Mouse (Mus musculus) retina, postnatal 7 days (tissue): ENCODE measurements at regions not wholly inside any gene's neighbourhood (a gene's known extent, or its start where the extent isn't known, plus 50 kb on each side); places are given as distances from the start of the nearest gene placed in this dataset.

Experiments used
- DNase-seq: peaks from one replicate; pipeline ENCODE4 v3.0.0-alpha.2; 2012; ENCODE audit warnings: low read depth, low spot score

DNA sequence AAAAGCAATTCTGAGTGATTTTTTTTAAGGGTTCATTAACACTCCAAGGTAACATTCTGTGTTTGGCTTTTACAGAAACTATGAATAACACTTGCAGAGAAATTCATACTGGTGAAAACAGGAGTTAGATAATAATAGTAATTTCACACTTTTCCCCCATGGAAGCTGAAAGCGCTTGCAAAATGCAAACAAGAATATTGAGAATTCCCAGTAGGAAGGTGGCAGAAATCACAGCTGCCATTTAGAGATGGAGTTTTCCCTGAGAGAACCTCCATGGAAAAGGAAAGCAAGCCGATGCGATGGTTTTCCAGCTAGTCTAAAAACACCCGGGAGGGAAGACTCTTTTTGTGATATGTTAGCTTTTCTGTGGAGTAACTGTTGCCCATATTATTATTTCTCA lies 174.1 kb upstream of the App start:
- DNase-seq, result no peak

DNA sequence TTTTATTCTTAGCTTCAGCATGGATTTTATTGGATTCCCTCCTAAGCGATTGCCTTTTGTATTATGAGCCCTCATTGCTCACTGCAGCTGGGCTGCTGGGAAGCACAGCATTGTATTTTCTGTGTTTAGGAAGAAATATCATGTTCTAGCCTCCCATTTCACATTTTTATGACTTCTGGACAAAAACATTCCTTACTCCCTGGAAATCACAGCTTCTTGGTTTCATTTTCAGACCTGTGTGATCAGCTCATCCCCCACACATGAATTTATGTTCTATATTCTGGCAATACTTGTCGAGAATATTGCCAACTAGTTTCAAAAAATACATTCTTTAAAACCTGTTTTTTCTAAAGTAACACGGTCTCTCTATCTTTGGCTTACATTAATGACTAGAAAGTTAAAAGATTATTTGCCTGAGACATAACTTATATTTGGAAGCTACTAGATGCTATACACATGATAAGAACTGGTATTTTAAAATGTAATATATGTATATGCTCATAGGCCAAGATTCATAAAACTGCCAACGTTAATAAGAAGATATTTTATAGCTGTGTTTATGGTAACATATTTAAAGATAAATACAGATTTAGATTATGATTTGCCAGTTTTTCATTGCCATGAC lies 163.0 kb upstream of the App start:
- DNase-seq, result no peak

DNA sequence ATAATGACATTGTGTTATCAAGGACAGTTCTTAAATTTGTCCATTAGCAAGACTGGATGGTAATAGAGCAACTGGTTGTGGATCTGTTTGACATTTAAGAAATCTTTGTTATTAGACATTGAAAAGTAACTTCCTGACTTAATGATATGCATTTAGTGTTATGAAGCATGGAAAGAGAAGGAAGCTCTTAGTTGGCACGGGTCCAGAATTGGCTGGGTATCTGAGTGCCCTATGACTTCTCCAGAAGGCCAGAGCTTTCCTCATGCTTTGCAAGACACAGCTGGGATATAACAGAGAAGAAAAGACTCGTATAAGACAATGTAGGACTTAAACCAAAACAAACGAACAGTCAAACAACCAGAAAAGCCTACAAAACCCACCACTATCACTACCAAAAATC lies 160.0 kb upstream of the App start:
- DNase-seq, result no peak

DNA sequence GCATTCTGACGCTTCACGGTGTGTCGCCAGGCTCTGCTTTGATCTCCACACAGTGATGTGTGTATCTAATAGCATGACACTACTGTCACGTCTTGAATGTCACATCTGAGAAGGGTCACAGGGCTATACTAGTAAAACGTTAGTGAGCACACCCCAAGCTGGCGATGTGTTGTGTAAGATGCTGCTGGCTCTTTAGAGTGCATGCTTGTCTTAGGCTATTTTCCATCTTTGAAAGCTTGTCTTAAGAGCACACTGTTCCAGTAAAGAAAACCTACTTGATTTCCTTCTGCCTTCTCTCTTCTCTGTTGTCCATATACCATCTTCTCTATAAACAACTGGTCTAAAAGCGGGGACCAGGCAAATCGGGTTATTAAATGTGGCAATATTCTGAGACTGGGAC lies 138.5 kb upstream of the App start:
- DNase-seq, result no peak

DNA sequence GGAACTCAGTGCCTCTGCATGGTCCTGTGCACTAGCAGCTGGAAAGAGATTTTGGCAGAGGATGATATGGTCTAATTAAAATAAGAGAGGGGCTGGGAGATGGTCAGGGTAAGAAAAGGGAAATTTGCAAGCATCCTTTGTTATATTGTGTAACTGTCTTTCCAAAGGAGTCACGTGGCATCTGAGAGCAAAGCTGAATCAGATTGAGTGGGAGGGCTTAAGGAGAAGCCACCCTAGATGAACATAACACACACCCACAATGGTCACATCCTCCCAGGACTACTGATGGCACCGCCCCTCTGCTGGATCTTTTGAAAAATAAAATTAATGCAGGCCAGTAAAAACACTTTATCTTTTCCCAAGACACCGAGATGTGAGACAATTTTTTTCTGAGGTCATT lies 135.9 kb upstream of the App start:
- DNase-seq, result no peak

DNA sequence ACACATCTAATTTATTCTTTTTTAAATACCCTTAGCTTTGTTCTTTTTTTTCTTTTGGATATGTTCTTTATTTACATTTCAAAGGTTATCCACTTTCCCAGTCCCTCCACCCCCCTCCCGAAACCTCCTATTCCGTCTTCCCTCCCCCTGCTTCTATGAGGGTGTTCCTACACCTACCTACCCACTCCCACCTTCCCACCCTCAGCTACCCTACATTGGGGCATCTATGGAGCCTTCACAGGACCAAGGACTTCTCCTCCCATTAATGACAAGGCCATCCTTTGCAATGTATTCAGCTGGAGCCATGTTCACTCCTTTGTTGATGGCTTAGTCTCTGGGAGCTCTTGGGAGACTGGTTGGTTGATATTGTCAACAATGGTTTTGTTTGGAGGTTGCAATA lies 134.9 kb upstream of the App start:
- DNase-seq, result no peak

DNA sequence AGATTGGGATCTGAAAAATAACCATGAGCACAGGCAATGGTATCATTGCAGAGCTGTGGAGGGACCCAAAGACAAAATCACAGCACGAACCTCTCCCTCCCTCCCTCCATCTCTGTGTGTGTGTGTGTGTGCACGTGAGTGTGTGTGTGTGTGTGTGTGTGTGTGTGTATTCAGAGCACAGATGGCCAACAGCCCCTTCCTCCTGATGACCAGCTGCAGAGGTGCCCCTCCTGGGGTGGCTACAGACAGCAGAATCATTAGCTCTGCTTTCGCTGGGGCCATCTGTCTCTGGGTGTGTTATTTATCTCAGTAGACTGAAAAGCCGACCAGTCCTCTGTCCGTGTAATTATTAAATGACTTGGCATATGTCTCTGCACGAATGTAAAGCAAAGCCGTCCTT lies 134.4 kb upstream of the App start:
- peak; percentile 30 for DNase-seq

DNA sequence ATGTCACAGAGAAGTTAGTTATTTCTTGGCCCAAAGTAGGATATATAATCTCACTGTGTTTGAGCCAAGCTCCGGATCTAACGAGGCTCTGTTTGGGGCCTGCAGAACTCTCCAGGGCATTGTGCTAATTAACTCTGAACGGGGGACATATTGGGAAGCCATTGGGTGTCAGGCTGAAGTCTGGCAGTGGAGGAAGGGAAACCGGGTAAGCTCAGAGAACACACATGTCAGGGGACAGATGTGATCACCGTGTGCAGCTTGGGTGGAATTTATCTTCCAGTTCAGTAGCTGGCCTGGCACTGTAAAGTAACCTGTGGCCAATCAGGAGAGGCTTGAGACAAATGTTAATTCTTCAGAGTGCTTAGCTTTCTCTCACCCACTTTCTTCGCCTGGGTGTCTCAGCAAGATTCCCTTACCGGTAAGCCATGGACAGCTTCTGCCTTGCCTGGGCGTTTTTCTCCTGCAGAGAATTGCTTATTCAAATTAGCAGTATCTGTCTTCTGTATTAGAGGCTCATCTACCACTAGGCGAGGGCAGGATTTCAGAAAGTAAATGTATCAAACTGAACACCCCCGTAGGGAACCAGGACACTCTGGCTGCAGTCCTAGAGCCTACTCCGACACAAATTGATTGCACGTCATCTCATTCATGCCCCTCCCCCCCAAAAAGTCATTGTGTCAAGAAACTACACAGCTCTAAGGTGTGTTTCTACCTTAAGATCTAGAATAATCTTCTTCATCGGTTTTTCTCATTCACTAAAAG lies 126.7 kb upstream of the App start:
- no peak for DNase-seq

DNA sequence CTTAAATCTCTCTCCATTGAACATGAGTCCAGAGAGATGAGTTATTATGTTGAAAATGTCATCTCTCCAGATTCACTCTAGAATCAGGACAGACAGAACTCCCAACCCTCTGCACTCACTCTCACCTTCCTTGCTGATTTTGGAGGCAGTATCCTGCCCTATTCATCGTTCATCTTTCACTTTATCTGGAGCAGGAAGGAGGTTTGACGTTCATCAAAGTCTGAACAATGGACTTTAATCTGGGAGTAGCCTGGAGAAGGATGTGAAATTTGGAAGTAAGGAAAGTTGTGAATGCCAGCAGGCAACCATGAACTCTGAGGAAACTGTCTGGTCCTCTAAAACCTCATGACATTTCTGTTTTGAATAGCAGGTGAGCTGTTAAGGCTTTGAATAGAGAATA lies 125.0 kb upstream of the App start:
- no peak for DNase-seq

DNA sequence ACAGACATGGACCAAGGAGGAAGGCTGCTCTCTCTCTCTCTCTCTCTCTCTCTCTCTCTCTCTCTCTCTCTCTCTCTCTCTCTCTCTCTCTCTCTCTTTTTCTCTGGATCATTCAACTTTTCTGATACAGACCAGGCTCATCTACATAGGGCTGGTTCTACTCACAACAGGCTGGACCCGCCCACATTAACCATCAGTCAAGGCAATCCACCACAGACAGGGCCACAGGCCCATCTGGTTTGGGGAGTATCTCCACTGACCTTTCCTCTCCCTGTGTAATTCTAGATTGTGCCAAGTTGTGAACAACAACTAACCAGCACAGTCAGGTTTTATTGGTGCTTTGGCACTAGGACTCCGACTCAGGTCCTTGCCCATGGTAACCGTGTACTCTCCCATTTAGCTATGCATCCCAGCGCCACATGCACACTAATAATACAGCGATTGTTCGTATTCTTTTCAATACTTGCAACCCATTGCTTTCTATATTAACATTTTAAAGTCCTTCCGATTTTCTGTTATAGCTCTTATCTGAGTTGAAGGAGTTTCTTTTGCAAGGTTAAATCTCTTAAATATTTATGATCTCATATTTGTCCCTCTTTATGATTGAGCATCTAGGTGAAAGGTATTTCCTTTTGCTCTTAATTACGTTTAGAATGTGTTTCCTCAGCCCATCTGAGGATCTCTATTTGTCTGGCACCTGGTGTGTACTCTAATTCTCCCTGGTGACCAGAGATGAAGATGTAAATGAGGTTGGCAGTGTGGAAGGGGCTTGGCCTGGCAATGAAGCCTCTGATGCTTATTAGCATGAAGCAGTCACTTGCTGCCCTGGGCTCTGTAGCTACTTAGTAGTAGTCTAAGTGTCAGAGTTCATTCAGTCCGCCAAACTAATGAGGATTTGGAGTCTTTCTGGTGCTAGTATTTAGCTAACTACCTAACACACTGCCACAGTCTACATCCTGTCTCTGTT lies 117.7 kb upstream of the App start:
- no peak for DNase-seq

DNA sequence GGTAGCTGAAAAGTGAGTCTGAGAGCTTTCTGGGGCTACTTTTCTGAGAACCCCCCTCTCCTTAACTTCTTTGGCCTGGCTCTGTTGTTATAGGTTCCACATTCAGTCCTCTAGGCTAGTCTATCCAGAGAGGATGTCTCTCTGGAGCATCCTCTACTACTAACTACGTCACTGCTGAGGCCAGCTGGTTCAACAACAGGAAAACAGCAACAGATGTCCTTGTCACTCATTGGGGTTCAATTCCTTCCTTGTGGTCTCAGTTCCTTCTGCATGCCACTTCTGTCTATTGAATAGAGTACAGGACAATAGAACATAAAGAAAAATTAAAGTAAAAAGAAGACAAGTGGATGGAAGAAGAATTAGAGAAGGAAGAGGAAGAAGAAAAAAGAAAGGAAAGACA lies 104.3 kb upstream of the App start:
- DNase-seq, result no peak

DNA sequence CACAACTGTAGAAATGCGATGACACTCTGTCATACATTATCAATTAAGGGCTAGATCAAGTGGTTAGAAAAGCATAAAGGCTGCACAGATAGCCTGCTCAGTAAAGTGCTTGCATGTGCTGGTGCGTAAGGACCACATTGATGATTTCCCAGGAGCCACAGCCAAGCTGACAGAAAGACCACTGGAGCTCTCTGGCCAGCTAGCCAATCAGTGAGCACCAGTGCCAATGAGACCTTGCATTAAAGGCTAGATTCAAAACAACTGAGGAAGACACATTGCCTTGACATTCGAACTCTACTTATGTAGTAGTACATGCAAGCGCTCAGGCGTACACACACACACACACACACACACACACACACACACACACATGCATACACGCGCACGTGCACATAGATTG lies 96.1 kb upstream of the App start:
- no peak for DNase-seq

DNA sequence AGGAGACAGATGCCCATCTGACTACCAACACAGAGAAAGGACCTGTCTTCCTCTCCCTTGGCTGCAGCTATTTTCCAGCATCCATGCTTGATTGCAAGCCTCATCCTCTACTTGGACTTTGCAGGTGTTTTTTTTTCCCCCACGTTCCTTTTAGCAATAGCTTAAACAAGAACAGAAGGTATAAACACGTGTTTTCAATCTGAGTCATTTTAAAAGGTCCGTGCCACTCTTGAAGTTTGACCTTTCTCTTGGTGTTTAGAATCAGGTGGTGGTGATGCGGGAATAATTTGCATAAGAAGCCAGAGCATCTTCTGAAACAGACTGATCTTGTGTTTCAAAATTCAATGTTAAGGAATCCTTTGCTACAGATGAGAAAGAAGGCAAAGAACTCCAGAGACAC lies 86.3 kb upstream of the App start:
- no peak for DNase-seq

DNA sequence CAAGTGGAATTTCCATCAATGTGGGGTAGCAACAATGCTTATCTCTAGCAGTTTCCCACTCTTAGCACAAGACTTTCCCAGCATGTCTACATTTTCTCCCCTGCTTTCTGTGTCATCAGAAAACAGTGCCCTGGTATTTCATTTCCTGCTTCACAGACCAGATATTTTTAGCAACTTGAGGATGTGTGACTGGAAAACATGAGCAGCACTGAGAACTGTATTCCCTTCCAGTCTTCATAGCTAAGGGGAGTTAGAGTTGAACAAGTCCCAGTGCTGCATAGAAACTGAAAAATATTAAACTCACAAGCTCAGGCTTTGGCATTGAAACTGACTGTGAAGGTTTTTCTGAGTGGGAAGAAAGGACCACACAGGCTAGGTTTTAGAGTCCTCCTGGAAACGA lies 73.7 kb upstream of the App start:
- no peak for DNase-seq

DNA sequence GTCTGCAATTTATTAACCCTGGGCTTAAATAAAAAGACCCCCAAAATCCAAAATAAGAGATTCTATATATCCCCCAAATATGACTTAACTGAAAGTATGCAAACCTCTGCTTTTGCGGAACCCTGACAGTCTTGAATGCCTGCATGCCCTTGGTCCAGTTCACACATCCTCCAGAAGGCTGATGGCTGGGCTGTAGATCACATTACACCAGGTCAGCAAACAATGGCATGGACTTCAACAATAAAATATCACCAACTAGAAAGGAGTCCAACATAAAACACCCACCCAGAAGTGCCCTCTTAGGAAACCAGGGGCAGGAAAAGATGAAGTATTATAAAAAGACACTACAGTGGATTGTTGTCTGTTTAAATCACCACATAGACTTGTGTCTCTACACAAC lies 59.5 kb upstream of the App start:
- no peak for DNase-seq

DNA sequence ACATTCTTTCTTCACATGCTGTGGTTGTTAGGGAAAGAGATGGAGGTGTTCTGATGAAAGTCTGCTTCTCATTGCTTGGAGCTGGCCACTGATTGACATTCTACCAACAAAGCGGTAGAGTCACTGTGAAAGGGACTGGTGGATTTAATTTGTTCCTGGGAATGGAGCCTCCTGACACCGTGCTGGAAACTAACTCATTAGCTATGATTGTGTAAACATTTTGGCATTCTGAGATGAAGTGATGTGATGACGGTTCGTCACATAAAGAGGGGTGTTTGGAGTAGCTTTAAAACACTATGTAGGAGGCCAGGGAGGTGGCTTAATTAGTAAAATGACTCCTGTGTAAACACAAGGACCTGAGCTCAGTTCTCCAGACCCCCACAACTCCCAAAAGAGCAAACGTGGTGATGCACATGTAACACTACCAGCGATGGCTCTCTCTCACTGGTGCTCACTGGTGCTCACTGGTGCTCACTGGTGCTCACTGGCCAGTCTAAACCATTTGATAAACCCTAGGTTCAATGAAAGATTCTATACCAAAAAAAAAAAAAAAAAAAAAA lies 58.4 kb upstream of the App start:
- DNase-seq, result no peak

DNA sequence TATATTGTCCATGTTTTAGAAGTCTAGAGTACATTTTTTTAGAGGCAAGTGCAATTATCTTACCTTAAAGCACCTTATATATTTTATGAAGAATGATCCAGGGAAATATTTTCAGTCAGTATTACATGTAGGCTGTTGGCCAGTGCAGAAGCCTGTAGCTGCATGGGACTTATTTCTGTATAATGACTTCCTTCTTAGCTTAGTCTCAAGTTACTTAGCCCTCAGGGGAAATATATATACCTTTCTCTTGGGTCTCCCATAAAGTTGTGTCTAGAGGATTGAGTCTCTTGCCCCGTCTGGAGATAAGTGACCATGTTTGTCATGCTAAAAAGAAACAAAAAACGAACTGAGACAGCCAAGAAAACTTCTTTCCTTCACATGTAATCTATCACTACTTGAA lies 57.8 kb upstream of the App start:
- no peak for DNase-seq

DNA sequence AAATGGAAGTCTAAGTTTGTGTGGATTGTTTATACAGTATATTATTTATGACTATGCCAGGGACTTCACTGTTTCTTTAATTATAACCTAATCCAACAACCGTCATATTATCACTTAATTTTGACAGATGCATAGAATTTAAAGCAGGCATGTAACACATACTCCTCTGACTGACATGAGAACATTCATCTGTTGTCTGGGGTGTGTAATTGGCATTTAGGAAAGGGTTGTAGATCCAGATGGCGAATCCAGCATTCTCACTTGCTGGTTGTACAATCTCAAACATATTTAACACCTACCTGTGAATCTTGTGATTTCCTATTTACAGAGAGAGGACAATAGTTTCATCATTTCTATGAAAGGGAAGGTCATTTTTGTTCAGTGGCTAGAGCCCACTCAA lies 50.8 kb upstream of the App start:
- no peak for DNase-seq
